Mouse (Mus musculus) adrenal gland, postnatal 25 days (tissue): ENCODE results near the gene Med20. TPM values are rescaled to one million over a fixed set of nuclear protein-coding genes. Genes with fewer than 3 reads are reported as not detected.
"Not testable (repeated sequence)": the region's sequence is repeated elsewhere in the genome, so short reads cannot be mapped to it uniquely, and the experiment has no call there.

ENCODE experiments used
- DNase-seq: peaks from one replicate; pipeline ENCODE4 v3.0.0; 2021; ENCODE audit warnings: mixed read lengths
- total RNA-seq: library from RNA; stranded (reverse); gene quantifications from 2 replicates; pipeline ENCODE4 v1.2.3, GENCODE M21; 2021

The Med20 gene
- total RNA-seq, 1 experiment from 2014 or later, result 40.5 TPM

DNA sequence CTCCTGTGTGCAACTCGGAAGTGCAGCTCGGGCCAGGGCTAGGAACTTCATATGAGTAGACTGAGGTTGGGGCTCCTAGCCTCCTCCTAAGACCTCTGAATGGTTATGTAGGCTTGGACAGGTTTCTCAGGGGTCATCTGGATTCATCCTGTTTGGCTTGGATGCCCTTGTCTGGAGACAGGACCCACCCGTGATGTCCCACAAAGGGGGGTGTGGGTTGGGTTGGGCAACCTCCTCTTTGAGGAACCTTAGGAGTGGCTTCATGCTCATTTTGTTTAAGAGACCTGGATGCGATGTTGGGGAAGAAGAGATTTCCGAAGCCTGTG is 14.6 kb upstream of the Med20 start:
- DNase-seq, result no peak

DNA sequence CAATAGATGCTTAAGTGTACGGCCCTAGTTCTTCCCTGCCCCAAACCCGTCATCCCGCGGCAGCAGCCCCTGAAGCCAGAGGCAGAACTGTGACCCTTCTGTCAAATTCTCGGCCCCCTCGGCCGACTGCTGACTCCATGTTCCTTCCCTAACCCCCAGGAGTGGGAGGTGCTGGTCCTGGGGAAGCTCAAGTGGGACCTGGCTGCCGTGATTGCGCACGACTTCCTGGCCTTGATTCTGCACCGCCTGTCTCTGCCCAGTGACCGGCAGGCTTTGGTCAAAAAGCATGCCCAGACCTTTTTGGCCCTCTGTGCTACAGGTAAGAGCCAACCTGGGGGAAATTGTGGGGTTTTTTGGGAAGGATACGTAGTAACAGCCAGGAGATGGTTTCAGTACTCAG is 14.1 kb upstream of the Med20 start:
- DNase-seq, result no peak

DNA sequence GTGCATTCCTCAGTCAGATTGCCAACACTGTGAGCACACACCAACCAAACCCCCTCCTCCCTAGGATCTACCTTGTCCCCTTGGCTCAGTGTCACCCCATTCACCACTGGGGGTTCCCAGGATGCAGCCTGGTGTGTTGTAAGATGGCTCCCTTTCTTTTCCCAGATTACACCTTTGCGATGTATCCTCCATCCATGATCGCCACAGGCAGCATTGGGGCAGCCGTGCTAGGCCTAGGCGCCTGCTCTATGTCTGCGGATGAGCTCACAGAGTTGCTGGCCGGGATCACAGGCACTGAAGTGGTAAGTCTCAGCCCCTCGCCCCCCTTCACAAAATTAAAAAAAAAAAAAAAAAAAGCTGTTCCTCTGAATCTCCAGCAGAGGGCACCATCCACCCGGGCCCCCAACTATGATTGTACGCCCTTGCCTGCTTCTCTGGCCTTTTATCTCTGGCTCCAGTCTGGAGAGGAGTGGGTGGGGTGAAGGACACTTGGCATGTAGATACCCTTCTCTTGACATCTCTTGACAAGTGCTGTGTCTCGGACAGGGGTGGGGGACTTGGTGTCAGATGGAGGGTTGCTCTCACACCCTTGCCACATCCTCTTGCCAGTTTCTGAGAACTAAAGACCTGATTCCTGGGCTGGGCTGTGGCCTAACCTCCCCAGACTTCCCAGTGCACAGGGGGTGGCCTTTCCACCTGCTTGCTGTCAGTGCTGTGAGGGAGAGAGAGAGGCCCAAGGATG is 13.4 kb upstream of the Med20 start:
- DNase-seq, result peak; percentile 43

DNA sequence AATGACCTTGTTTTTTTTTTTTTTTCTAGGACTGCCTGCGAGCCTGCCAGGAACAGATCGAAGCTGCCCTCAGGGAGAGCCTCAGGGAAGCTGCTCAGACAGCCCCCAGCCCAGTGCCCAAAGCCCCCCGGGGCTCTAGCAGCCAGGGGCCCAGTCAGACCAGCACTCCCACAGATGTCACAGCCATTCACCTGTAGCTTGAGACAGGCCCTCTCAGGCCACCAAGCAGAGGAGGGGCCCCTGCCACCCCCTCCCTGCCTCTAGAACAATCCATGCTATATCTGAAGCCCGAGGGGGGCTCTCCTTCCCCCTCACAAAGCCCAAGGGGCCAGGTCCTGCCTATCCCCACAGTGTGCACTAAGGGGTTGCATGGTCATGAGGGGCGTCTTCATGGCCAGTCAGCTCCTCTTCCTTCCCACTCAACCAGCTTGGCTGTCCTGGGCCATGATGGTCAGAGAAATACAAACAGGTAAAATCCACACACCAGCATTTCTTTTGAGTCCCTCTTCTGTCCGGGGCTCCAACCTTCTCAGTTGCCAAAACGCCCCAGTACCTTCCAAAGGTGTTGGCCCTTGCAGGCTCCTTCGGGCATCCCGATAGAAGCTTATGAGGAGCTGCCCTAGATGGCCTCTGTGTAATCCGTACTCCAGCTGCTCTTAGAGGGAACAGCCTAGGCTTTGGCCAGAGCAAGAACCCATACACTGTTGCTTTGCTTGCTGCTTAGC is 12.6 kb upstream of the Med20 start:
- not testable (repeated sequence) for DNase-seq

DNA sequence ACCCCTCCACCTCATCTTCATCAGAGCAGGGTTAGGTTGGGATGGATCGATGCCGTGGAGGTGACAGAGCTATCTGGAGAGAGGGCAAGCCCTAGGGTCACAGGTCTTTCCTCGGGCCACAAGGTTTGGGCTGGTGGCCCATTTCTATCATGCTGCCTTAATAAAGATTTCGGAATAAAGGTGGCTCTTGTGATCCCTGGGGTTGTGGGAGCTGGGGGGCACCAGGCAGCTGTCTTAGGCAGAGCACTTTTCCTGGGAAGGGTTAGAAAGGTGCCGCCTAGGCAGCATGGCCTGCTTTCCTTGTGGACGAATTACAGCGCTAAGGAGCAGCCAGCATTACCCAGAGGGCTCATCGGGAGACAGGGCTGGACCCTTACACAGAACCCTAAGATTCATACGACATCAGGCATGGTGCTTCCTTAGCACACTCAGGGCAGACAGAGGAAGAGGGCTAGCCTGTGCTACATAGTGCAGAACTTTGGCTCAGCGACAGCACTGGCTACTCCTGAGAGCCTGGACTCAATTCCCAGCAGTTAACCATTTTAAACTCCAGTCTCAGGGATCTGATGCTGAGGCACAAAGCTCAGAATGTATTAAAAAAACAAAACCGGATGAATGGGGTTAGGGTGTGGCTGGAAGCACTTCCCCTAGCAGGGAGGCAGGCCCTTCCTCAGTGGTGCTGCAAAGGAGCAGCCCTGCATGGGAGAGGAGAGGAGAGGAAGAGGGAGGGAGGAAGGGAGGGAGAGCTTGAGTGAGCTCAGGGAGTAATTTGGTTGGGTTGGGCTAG is 11.7 kb upstream of the Med20 start:
- DNase-seq, result no peak

DNA sequence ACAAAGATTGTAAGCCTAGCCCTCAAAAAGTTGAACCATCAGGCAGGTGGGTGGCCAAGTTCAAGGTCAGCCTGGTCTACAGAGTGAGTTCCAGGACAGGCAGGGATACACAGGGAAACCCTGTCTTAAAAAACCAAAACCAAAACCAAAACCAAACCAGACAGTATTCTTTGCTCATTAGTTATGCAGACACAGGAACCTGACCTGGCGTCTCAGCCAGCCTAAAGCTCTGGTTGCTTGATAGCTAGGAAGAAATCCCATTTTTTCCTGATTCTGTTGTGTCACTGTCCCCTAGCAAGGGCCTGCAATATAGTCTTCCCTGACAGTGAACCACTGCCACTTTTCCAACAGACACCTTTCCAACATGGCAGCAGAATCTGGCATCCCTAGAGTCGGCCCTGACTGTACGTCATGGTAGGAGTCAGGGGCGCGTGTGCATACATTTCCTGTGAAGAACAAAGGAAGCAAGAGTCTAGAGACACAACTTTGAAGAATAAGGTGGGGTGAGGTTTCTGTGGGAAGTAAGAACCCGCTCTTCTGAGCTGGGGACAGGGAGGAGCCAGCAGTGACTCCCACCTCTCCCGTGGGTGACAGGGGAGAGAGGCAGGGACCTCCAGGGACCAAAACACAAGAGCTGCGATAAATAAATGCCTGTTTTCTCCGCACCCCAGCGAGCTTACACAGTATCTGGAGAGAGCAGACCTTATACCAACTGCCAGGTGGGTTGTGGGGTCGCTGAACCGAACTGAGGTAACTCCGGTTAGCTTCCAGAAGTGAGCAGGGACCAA is 10.6 kb upstream of the Med20 start:
- DNase-seq, result no peak

DNA sequence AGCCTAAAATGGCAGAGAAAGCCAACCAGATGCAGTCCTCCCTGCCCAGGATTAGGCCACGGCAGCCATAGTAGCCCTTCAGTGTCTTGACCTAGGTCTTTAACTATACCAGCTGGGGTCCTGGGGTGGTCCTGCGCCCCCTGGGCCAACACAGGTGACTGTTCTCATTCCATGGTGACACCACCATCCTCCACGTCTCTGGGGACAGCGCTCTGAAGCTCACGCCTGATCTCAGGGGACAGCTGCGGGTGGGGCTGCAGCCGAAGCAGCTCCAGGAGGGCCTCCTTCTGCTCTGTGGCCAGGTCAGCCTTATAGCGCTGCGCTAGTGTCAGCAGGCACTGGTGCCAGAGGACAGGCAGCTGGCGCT is 10.0 kb upstream of the Med20 start:
- no peak for DNase-seq

DNA sequence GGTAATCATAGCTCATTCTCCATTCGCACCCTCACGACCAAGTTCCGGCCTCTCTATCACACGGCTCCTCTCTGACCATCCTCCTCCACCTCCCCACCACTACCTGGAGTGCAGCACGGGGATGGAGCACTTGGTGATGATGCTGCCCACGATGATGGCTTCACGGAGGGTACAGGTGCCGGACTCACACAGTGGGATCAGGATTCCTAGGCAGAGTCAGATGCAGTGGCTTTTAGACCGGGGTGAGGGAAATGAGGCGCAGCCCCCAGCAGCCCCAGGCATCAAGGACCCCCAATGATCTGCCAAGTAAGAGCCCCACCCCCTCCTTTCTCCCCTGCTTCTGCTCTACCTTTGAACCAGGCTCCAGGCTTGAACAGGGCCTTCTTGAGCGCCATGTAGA is 9.1 kb upstream of the Med20 start:
- no peak for DNase-seq

DNA sequence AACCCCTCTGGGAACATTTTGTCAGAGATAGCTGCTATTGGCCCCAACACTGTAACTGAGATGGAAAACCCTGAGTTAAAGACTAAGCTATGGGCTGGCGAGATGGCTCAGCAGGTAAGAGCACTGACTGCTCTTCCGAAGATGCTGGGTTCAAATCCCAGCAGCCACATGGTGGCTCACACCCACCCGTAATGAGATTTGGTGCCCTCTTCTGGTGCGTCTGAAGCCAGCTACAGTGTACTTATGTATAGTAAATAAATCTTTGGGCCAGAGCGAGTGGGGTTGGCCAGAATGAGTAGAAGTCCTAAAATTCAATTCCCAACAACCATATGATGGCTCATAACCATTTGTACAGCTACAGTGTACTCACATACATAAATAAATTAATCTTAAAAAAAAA is 5.2 kb upstream of the Med20 start:
- no peak for DNase-seq

DNA sequence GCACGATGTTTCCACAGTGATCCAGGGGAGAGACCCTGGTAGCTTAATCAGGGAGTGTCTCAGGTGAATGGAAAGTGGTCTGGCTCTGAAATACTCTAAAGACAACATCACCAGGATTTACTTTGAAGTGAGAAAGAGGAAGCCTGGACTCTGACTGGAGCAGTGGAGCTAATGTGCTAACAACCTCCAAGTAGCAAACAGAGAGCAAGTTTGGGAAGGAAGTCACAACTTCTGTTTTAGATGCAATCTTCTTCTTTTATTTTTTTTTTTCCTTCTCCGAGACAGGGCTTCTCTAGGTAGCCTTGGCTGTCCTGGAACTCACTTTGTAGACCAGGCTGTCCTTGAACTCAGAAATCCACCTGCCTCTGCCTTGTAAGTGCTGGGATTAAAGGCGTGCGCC is 2.2 kb upstream of the Med20 start:
- DNase-seq, result no peak

DNA sequence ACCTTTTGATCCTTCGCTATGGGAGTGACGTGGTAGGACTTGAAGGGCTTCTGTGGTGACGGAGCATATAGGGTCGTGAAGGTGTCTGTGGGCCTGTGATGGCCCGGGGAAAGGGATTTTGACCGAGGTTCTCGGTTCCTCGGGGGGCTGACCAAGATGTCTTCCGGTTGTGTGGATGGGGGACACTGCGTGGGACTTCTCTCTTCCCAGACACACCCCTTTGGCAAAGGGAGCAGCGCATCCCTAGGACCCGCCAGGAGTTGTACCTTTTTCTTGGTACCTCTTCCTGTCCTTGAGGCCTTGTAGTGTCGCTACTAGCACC is 240 bp downstream of the Med20 start:
- no peak for DNase-seq

DNA sequence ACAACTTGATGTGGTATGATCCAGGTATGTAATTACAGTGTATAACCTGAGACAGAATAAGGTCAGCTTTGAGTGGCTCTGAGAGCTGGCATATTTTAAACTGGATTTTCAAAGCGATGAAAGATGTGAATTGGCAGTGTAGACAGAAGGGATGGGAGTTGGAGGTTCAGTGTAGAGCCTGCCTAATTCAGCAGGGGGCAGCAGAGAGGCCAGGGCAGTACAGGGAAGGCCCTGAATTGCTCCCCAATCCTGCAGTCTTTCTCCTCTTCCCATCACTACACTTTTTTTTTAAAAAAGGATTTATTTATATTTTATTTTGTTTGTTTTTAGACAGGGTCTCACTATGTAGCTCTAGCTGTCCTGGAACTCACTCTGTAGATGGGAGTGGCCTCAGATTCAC is 2.6 kb downstream of the Med20 start:
- DNase-seq, result peak; percentile 52

DNA sequence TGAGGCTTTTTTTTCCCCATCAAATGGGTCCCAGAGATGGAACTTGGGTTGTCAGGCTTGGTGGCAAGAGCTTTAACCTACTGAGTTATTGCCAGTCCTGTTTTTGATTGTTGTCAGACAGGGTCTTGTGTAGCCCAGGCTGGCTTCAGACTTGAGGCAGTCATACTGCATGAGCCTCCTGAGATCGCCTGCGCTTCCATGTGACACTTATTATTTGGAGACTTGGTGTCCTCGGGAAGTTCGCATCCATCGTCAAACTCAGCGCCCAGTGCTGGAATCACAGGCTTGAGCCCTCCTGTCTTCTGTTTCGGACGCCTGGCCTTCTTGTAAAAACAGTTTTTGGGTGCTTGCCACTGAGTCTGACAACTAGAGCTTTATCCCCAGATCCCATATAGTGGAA is 4.7 kb downstream of the Med20 start:
- no peak for DNase-seq

DNA sequence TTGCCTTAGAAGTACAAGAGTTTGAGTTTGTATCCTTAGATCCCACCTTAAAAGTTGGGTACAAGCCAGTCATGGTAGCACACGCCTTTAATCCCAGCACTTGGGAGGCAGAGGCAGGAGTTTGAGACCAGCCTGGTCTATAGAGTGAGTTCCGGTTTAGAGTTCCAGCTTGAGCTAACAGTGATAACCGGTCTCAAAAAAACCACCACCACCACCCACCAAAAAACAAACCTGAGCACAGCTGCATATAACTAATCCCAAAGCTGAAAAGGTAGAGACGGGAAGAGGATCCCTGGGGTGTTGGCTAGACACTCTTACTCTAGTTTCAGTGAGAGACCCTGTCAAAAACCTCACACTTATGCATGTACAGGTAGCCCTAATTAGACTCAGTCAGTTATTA is 5.3 kb downstream of the Med20 start:
- no peak for DNase-seq

DNA sequence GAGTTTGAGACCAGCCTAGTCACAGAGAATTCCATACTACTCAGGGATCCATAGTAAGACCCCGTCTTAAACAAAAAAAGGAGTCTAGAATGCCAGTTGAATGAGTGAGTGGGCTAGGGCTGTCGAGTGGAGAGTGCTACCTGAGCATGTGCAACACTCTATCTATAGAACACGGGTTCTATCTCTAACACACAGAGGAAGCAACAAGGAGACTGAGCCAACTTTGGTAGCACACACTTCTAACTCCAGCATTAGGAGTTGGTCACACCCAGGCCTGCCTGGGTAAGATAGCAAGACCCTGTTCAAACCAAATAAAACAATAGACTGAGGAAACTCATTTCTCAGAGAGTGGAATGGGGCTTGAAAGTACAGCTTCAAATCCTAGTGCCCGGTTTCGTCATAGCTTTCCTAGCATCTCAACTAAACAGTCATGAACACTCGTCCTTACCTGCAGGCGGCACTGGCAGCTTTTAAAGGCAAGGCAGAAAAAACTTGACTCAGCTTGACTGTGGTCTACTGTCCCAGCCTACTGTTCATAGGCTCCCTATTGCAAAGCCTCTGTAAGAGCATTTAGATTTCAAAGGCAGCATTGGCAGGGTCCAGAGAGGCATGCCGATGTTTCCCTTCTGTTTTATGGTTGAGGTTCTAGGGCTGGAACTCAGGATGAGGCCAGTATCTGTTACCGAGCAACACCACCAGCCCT is 6.4 kb downstream of the Med20 start:
- no peak for DNase-seq

DNA sequence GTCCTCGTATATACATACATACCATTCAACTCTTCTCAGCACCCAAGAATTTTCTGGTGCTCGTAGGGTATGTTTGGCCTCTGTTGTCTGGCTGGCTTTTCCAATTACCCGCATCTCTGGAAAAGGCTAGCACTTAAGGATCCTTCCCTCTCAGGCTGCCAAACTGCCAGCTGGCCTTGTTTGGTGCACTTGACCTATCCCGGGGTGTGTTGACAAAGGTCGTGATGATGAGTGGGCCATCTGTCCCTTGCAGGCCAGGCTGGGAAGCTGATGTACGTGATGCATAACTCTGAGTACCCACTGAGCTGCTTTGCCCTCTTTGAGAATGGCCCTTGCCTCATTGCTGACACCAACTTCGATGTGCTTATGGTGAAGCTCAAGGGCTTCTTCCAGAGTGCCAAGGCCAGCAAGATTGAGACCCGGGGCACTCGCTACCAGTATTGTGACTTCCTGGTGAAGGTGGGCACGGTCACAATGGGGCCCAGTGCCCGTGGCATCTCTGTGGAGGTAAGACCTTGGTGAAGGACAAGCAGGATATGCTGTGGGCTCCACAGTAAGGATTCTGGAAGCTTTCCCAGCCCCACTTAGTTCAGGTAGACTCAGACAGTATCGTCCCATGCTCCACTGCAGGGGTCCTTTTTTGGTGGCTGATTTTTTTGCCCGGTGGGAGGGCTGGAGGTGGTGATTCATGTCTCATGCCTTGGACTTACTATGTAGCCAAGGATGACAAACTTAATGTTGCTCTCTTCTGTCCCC is 7.4 kb downstream of the Med20 start:
- DNase-seq, result no peak

DNA sequence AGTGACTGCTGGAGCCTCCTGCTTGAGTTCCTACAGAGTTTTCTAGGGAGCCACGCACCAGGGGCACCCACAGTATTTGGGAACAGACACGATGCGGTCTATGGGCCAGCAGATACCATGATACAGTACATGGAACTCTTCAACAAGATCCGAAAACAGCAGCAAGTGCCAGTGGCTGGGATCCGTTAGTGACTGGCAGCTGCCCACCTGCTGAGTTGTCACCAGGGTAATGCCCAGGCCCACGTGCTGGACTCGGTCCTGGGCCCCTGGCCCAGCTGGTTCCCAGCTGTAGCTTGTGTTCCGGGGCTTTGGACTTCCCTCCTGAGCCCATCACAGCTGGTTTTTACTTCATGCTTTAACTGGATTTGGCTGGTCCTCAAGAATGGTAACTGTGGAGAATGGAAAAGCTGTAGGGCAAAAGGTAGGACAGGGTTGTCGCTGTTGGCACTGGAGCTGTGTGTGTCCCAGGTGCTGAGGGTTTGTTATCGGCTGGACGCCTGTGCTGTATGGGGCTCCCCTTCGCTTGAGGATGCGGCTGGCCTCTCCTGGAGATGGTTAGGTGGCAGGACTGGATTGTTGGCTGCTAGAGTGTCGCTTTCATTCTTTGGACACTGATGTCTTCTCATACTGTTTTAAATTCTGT is 11.7 kb downstream of the Med20 start:
- DNase-seq, result no peak

DNA sequence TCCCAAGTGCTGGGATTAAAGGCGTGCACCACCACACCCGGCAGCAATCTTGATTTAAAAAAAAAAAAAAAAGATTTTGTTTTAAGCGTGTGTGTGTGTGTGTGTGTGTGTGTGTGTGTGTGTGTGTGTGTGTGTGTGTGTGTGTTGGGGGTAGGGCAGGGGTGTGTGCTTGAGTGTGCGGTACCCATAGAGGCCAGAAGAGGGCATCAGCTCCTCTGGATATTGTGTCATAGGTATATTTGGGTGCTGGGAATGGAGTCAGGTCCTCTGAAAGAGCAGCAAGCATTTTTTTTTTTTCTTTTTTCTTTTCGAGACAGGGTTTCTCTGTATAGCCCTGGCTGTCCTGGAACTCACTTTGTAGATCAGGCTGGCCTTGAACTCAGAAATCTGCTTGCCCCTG is 13.2 kb downstream of the Med20 start:
- DNase-seq, result not testable (repeated sequence)

DNA sequence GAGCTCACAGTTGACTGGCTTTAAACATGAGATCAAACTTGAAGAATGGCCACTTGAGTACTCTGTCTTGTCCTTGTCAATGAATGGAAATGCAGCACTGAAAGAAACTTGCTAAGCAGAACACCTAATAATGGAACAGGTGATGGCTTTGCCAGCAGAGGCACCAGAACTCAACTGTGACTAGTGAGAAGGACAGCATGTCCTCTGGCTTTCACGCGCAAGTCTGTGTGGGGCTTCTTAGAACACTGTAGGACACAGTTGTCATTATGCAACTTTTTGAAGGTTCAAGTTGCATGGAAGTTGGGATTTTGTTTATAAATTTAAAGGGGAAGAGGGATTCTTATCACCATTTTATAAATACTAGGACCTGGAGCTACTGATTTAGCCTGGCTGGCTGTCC is 13.7 kb downstream of the Med20 start:
- DNase-seq, result no peak

DNA sequence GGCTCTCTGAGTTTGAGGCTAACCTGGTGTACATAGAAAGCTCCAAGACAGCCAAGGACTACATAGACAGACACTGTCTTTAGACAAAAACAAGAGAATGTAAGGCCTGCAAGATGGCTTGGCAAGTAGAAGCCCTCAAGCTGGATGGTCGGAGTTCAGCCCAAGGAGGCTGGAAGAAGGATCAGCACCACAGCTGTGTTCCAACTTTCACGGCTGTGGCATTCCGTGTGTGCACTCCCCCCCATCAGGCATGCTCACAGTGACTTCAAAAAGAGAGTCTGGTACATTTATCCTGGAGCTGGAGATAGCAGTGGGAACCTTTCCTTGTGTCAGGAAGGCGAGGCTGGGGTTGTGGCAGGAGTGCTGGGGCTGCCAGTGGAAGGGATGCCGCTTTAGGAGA is 14.6 kb downstream of the Med20 start:
- no peak for DNase-seq

DNA sequence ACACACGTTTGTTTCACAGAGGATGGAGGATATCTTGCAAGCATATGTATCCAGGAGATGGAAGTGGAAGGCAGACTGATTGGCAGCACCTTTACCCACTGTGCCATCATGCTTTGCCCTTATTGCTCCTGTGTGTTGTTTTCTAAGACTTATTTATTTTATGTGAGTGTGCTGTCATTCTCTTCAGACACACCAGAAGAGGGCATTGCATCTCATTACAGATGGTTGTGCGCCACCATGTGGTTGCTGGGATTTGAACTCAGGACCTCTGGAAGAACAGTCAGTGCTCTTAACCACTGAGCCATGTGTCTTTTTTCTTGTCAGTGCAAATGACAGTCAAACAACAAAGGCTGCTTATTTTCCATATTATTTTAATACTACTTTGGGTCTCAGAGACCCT is 16.4 kb downstream of the Med20 start:
- DNase-seq, result no peak
